Comparison of ENCODE assay signal across 8 mouse cellular contexts in genomic region chr4:147101666-147102626, GRCm38 (mm10). TPM values are rescaled to one million over a fixed set of nuclear protein-coding genes. Genes with fewer than 3 reads are reported as not detected.
DNase-seq lines count a peak whose midpoint lies in the region; ATAC-seq and TF ChIP-seq lines count a peak whose summit lies in the region.
"Not testable (repeated sequence)": the region's sequence is repeated elsewhere in the genome, so short reads cannot be mapped to it uniquely, and the experiment has no call there.

No protein-coding gene starts in this region.

- H3K9me3 ChIP-seq in forebrain, embryonic 11.5 days (ENCODE audit: control insufficient read depth, low read length); heart, embryonic 14.5 days (ENCODE audit: control insufficient read depth, low read length); intestine, postnatal 0 days (ENCODE audit: control insufficient read depth); limb, embryonic 11.5 days (ENCODE audit: control insufficient read depth, low read length); lung, embryonic 16.5 days (ENCODE audit: control insufficient read depth, low read length); neural tube, embryonic 13.5 days; stomach, postnatal 0 days (ENCODE audit: control insufficient read depth, low read length): not testable (repeated sequence)

- peak; percentile 67 for DNase-seq in forebrain, embryonic 11.5 days (ENCODE audit: low spot score)
- peak; percentile 48 for DNase-seq in limb, embryonic 11.5 days (ENCODE audit: low spot score)
- DNase-seq in stomach, postnatal 0 days (ENCODE audit: low spot score), result not testable (repeated sequence)

- H3K27ac ChIP-seq in bone marrow macrophage, adult 2 months (ENCODE audit: insufficient read depth, low read depth, low read length); forebrain, embryonic 11.5 days (ENCODE audit: low read depth, low read length); heart, embryonic 14.5 days (replicated peaks in 1 of 2; ENCODE audit: control insufficient read depth in 1 of 2, insufficient read depth in 1 of 2, low read depth in 2 of 2, low read length in 2 of 2); intestine, postnatal 0 days (ENCODE audit: low read depth, low read length); limb, embryonic 11.5 days (replicated peaks; ENCODE audit: low read depth, low read length); lung, embryonic 16.5 days (ENCODE audit: low read length); neural tube, embryonic 13.5 days (replicated peaks); stomach, postnatal 0 days (replicated peaks): not testable (repeated sequence)

- H3K27me3 ChIP-seq in forebrain, embryonic 11.5 days (ENCODE audit: control insufficient read depth, insufficient read depth, low read length); heart, embryonic 14.5 days (ENCODE audit: control insufficient read depth, insufficient read depth, low read length); intestine, postnatal 0 days (replicated peaks; ENCODE audit: control insufficient read depth, insufficient read depth, low read length); limb, embryonic 11.5 days (ENCODE audit: control insufficient read depth, insufficient read depth, low read length); lung, embryonic 16.5 days (ENCODE audit: control insufficient read depth, insufficient read depth, low read depth, low read length); neural tube, embryonic 13.5 days; stomach, postnatal 0 days (ENCODE audit: control insufficient read depth, insufficient read depth, low read length): not testable (repeated sequence)

- H3K4me1 ChIP-seq in bone marrow macrophage, adult 2 months (ENCODE audit: control insufficient read depth, insufficient read depth, low read length); forebrain, embryonic 11.5 days (replicated peaks; ENCODE audit: control insufficient read depth, insufficient read depth, low read length); heart, embryonic 14.5 days (ENCODE audit: control insufficient read depth in 2 of 2, insufficient read depth in 2 of 2, low read length in 2 of 2); intestine, postnatal 0 days (replicated peaks; ENCODE audit: control insufficient read depth, insufficient read depth, low read length); limb, embryonic 11.5 days (ENCODE audit: control insufficient read depth, insufficient read depth, low read length); lung, embryonic 16.5 days (replicated peaks; ENCODE audit: control insufficient read depth, insufficient read depth, low read length); neural tube, embryonic 13.5 days (replicated peaks); stomach, postnatal 0 days (replicated peaks; ENCODE audit: control insufficient read depth, insufficient read depth): not testable (repeated sequence)

- peak overlapping the region; percentile 62 for H3K4me2 ChIP-seq in forebrain, embryonic 11.5 days (ENCODE audit: low read depth, low read length, severe bottlenecking)
- H3K4me2 ChIP-seq in heart, embryonic 14.5 days (ENCODE audit: low read length), result peak overlapping the region; percentile 75
- peak overlapping the region; percentile 76 for H3K4me2 ChIP-seq in intestine, postnatal 0 days (replicated peaks; ENCODE audit: low read depth)
- H3K4me2 ChIP-seq in limb, embryonic 11.5 days (ENCODE audit: low read depth, severe bottlenecking), result peak overlapping the region; percentile 78
- peak overlapping the region; percentile 59 for H3K4me2 ChIP-seq in lung, embryonic 16.5 days (ENCODE audit: low read depth, low read length)
- peak overlapping the region; percentile 72 for H3K4me2 ChIP-seq in neural tube, embryonic 13.5 days
- H3K4me2 ChIP-seq in stomach, postnatal 0 days (replicated peaks; ENCODE audit: low read depth), result peak overlapping the region; percentile 55

- not testable (repeated sequence) for TF ChIP-seq POLR2A in bone marrow macrophage, adult 2 months (IDR thresholded peaks at IDR 0.05; ENCODE audit: borderline replicate concordance, low read depth, low read length)

- whole genome bisulfite sequencing in forebrain, embryonic 11.5 days, result under 1% methylated on average over 74 of the region's 109 CpGs
- WGBS in heart, embryonic 14.5 days, result 2% methylated on average over 93 of the region's 109 CpGs
- WGBS in intestine, postnatal 0 days, result 1% methylated on average over 60 of the region's 109 CpGs
- under 1% methylated on average over 57 of the region's 109 CpGs for WGBS in limb, embryonic 11.5 days
- WGBS in lung, embryonic 16.5 days, result 1% methylated on average over 69 of the region's 109 CpGs
- WGBS in neural tube, embryonic 13.5 days, result under 1% methylated on average over 83 of the region's 109 CpGs
- 2% methylated on average over 62 of the region's 109 CpGs for WGBS in stomach, postnatal 0 days

- TF ChIP-seq EP300 in stomach, postnatal 0 days (optimal IDR thresholded peaks at IDR 0.05), result not testable (repeated sequence)

- peak; percentile 93 for ATAC-seq in forebrain, embryonic 11.5 days (replicated peaks; ENCODE audit: low FRiP score)
- not testable (repeated sequence) for ATAC-seq in heart, embryonic 14.5 days (ENCODE audit: insufficient number of reproducible peaks, insufficient read depth, low FRiP score, low read depth)
- peak; percentile 43; the same call in 1 of the 2 replicates for ATAC-seq in intestine, postnatal 0 days
- peak; percentile 76 for ATAC-seq in limb, embryonic 11.5 days (ENCODE audit: insufficient number of reproducible peaks, low FRiP score, low TSS enrichment, low read depth)
- peak; percentile 41; the same call in 1 of the 2 replicates for ATAC-seq in lung, embryonic 16.5 days (ENCODE audit: low read depth)
- peak; percentile 98 for ATAC-seq in neural tube, embryonic 13.5 days (ENCODE audit: low read depth)
- ATAC-seq in stomach, postnatal 0 days (ENCODE audit: low FRiP score, low TSS enrichment), result peak; percentile 26; the same call in 1 of the 2 replicates

- H3K9ac ChIP-seq in forebrain, embryonic 11.5 days (ENCODE audit: low read length), result peak overlapping the region; percentile 39; the same call in 1 of the 2 replicates
- H3K9ac ChIP-seq in heart, embryonic 14.5 days (ENCODE audit: low read length), result peak overlapping the region; percentile 50
- not testable (repeated sequence) for H3K9ac ChIP-seq in intestine, postnatal 0 days (ENCODE audit: low read depth, low read length); lung, embryonic 16.5 days (ENCODE audit: low read length); stomach, postnatal 0 days (ENCODE audit: low read length)
- peak overlapping the region; percentile 37; the same call in 1 of the 2 replicates for H3K9ac ChIP-seq in limb, embryonic 11.5 days (ENCODE audit: low read length)
- H3K9ac ChIP-seq in neural tube, embryonic 13.5 days, result peak overlapping the region; percentile 66

- TF ChIP-seq CTCF in bone marrow macrophage, adult 2 months (IDR thresholded peaks at IDR 0.05; ENCODE audit: low read depth, low read length); intestine, postnatal 0 days (IDR thresholded peaks at IDR 0.05; ENCODE audit: low read depth); stomach, postnatal 0 days (IDR thresholded peaks at IDR 0.05; ENCODE audit: low read depth): not testable (repeated sequence)

- H3K4me3 ChIP-seq in bone marrow macrophage, adult 2 months (ENCODE audit: insufficient read depth, low read length), result peak overlapping the region; percentile 31
- peak overlapping the region; percentile 37 for H3K4me3 ChIP-seq in forebrain, embryonic 11.5 days (ENCODE audit: low read depth, low read length)
- H3K4me3 ChIP-seq in heart, embryonic 14.5 days (ENCODE audit: control insufficient read depth in 1 of 2, insufficient read depth in 1 of 2, low read depth in 1 of 2, low read length in 2 of 2), result peak overlapping the region; percentile 44 to 53
- peak overlapping the region; percentile 41 for H3K4me3 ChIP-seq in intestine, postnatal 0 days (ENCODE audit: low read depth, low read length)
- peak overlapping the region; percentile 37 for H3K4me3 ChIP-seq in limb, embryonic 11.5 days (ENCODE audit: low read depth, low read length)
- H3K4me3 ChIP-seq in lung, embryonic 16.5 days (ENCODE audit: low read length), result peak overlapping the region; percentile 37
- H3K4me3 ChIP-seq in neural tube, embryonic 13.5 days, result peak overlapping the region; percentile 52
- H3K4me3 ChIP-seq in stomach, postnatal 0 days (ENCODE audit: low read depth, low read length), result peak overlapping the region; percentile 32

- H3K36me3 ChIP-seq in forebrain, embryonic 11.5 days (ENCODE audit: control insufficient read depth, insufficient read depth, low read length); heart, embryonic 14.5 days (ENCODE audit: control insufficient read depth, insufficient read depth, low read length); intestine, postnatal 0 days (ENCODE audit: control insufficient read depth, insufficient read depth); limb, embryonic 11.5 days (ENCODE audit: control insufficient read depth, insufficient read depth, low read length); lung, embryonic 16.5 days (ENCODE audit: control insufficient read depth, insufficient read depth, low read length); neural tube, embryonic 13.5 days; stomach, postnatal 0 days (ENCODE audit: control insufficient read depth, insufficient read depth, low read length): not testable (repeated sequence)

RNA-seq across cellular contexts. Expression of gene Zfp991, which starts 29.9 kb away (rescaled TPM):
- 34.3 and 38.5 TPM in 2 replicates for polyA plus RNA-seq in bone marrow macrophage, adult 2 months (2012; ENCODE audit: insufficient read depth, insufficient read length, missing spikeins)
- 6.4 and 7.6 TPM in 2 replicates for polyA plus RNA-seq in forebrain, embryonic 11.5 days (2014; fragmentation: Nextera tagmentation; extraction: Ambion mirVana)
- polyA plus RNA-seq in heart, embryonic 14.5 days (2014; fragmentation: Nextera tagmentation; extraction: Ambion mirVana), result 5.3 and 8.5 TPM in 2 replicates
- 9.1 and 9.9 TPM in 2 replicates for polyA plus RNA-seq in intestine, postnatal 0 days (2015; fragmentation: Nextera tagmentation; extraction: Ambion mirVana)
- 10.8 and 12.3 TPM in 2 replicates for polyA plus RNA-seq in limb, embryonic 11.5 days (2014; fragmentation: Nextera tagmentation; extraction: Ambion mirVana)
- polyA plus RNA-seq in lung, embryonic 16.5 days (2015; fragmentation: Nextera tagmentation; extraction: Ambion mirVana), result 2.9 and 3.8 TPM in 2 replicates
- 6.0 and 6.4 TPM in 2 replicates for polyA plus RNA-seq in neural tube, embryonic 13.5 days (2015; fragmentation: Nextera tagmentation; extraction: Ambion mirVana)
- polyA plus RNA-seq in stomach, postnatal 0 days (2015; fragmentation: Nextera tagmentation; extraction: Ambion mirVana), result 3.9 and 4.3 TPM in 2 replicates
